Mouse (Mus musculus) frontal cortex, adult 2 months (tissue): ENCODE data around the gene Heca. TPM values are rescaled to one million over a fixed set of nuclear protein-coding genes. Genes with fewer than 3 reads are reported as not detected.
"Not testable (repeated sequence)": the region's sequence is repeated elsewhere in the genome, so short reads cannot be mapped to it uniquely, and the experiment has no call there.

Experiments used
- DNase-seq, 2 experiments: peaks; one replicate each; pipeline ENCODE4 v3.0.0; 2022; ENCODE audit warnings: low spot score in 1 of 2; ENCODE audit errors: extremely low spot score in 1 of 2
- polyA plus RNA-seq: library from polyadenylated mRNA; depleted of rRNA; stranded (reverse); fragments of >200 nt; gene quantifications from 2 replicates; pipeline ENCODE4 v1.2.3, GENCODE M21; 2012

Heca gene
- polyA plus RNA-seq, 1 experiment, result 17.4 TPM

- DNase-seq, result peak in 1 of 2 experiments; percentile 28
Measured at GRCm38 (mm10) chr10:17903449-17903848, 44.4 kb downstream of the Heca start.

- no peak for DNase-seq
Measured at GRCm38 (mm10) chr10:17880724-17881123, 67.1 kb downstream of the Heca start.

DNA sequence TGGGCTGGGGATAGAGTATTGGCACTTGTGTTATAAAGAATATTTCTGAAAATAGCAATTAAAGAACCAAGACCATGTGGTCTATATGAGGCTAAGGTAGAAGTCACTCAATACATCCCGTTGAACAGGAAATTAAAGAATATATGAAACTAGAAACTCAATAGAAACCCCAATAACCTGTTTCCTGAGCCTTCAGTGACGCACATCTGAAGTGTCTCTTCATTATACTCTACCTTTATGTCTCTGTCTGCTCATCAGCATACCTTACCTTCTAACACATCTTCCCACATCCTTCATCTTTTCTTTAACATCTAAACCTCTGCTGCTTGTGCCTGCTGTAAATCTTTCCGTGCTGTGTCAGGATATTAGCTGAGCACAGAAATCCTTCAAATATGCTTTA lies 67.8 kb downstream of the Heca start:
- DNase-seq, result no peak

- no peak for DNase-seq
Measured at GRCm38 (mm10) chr10:17878002-17878919, 69.6 kb downstream of the Heca start.

GRCm38 (mm10) chr10:17869822-17870662 lies 77.8 kb downstream of the Heca start:
- DNase-seq, result peak; percentile 46 to 85

- DNase-seq, result peak in 1 of 2 experiments; percentile 57
Measured at GRCm38 (mm10) chr10:17860701-17861480, 87.0 kb downstream of the Heca start.

DNA sequence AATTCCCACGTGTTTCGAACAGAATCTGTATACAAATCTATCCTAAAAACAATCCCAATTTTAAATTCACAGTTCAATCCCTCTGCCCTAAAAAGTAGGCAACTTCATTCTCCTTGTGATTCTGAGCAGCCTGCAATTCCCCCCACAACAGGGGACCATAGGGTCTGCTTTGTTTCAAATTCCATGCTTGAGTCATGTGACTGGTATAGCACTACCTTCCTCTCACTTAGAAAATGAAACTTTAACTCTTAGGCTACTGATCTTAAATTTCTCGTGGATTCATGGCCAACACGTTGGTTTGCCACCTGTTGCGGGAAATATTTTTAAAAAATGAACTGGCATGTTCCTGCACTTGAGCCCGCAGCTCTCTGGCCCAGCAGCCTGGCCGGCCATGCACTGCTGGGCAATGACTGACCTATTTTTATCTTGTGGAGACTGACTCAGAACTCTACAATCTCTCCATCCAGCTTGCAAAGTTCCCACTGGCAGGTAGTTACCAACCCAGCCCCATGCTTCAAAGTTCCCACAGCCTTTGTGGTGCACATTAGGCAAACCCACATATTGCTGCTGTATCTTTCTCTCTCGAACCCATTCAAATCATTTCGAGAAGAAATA lies 90.1 kb downstream of the Heca start:
- no peak for DNase-seq

- DNase-seq, result peak in 1 of 2 experiments; percentile 45
Measured at GRCm38 (mm10) chr10:17844781-17845537, 102.9 kb downstream of the Heca start.

- peak; percentile 66 to 76 for DNase-seq
Measured at GRCm38 (mm10) chr10:17842030-17842429, 105.8 kb downstream of the Heca start.

DNA sequence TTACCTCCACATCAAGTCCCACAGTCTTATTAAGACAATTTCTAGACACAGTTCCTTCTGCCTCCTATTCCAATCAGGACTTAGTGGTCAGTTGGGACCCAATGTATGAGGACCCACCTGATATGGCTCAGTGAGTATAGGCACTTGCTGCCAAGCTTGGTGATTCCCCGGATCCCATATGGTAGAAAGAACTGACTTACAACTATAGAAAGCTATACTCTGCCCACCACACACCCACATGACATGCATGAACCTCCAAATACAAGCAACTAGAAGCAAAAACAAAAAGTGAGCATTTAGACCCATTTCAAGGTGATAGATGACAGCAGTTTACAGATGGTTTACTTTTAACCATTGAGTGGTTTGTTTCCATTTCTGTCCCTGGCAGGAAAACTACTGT lies 111.6 kb downstream of the Heca start:
- peak in 1 of 2 experiments; percentile 22 for DNase-seq

DNA sequence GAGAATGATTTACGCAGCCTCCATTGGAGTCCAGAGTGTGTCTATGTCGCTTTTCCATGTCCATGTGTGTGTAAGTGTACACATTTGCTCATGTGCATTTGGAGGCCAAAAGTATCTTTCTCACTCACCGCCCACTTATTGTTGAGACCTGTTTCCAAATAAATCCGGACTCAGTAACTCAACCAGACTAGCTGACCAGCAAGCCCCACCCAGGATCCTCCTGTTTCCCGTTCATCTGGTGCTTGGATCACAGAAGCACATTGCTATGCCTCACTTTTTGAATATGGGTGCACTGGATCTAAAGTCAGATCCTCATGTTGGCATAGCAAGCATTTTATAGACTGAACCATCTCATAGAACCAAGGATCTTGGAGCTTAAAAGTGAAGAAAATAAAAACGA lies 112.8 kb downstream of the Heca start:
- no peak for DNase-seq

GRCm38 (mm10) chr10:17831041-17831440 lies 116.8 kb downstream of the Heca start:
- DNase-seq, result no peak

DNA sequence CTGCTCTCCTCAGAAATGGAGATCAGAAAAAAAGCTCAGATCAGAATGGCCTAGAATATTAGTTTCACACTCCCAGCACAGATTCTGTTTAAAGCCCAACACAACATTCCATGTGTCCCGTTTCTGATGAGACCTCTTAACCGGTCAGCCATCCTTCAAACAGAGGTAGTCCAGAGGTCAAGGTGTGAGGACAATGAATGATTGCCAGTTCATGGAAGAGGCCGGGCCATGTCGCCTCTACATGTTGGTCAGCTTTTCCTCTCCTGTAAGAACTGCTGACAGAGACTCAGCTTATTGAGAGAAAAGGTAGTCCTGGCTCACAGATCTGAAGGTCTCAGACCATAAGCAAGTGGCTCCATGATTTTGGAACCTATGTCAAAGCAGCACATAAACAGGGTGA lies 118.7 kb downstream of the Heca start:
- DNase-seq, result no peak

DNA sequence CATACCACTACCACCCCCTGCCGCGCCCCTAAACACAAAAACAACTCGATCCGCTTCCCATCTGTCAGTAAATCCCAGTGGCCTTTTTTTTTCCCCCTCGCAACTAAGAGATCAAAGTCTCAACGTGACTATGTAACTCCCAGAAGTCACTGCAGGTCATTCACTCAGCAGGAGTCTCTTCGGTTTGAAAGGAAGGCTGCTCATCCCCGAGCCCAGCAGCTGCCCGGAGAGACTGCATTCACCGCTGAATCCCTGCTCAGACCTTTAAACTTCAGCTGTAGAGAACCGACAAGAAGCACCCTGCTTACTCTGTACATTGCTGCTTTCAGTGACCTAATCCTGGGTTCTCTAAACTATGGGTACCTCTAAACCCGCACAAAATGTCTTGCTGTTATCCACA lies 120.5 kb downstream of the Heca start:
- DNase-seq, result no peak

DNA sequence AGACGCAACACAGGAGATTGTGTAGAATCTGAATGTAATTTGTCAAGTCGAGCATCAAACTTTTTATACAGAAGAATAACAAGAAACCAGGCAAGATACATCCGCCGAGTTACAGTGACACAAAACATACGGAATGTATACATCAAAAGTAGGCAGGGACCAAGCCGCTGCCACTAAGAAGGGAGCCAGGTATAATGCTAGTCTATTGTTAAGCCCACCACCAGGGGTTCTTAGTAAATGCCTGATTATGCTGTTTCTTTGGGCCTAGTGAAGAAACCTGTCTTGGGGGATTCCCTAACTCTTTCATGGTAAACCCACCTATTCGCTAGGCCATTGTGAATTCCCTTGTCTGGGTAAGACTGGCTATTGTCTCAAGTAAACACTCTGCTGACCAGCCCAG lies 127.4 kb downstream of the Heca start:
- not testable (repeated sequence) for DNase-seq
